Mouse (Mus musculus) spleen, adult 12 weeks (tissue): ENCODE measurements around the gene Ftl1-ps1.

Experiments used
- DNase-seq: peaks from one replicate; pipeline ENCODE4 v3.0.0; 2022; ENCODE audit warnings: low spot score

Ftl1-ps1 gene

DNA sequence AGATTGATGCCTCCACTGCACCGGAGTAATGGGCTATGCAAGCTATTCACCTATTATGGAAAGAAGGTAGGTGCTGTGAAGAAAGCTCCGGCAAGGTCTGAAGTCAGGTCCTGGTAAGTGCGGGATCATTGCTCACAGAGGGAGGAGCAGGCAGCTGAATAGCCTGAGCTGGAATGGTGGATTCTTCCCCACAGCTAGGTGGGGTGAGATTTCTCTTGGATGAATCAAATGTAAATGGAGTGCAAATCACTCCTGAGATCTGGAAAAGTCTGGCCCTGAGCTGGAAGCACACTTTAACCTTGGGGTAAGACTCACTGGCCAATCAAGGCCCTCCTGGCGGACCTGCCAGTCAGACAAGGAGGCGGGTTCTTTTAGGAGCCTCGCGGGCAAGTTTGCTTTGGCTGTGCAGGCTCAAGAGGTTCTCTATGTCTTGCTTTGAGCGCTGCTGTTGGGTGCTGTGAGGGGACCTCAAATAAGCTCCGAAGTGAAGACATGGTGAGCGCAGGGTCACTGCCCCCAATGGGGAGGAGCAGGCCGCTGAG lies at the start of gene Ftl1-ps1:
Gene Ftl1-ps1 (plus strand): TSS at position 397 of the 542 bp plus-strand sequence.
- no peak for DNase-seq

DNA sequence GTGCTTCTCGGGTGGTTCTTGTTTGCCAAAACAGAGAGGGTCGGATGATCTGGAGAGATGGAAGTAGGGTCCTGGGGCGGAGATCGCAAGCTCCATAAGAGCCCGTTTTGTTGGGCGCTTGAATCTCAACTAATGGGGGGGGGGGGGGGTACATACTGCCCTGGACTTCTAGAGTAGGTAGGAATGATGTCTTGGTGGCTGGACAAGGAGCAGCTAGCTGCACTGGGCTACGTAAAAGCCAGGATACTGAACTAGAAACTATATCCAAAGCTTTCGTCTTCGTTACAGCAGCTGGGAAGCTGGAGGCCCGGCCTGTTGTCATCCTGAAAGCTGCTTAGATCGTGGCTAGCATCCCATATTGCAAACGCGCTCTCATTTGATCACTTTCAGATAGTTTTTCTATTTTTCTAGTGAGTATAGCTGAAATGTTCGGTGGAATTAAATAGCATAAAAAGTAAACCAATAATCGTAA lies 49.0 kb upstream of the Ftl1-ps1 start:
- DNase-seq: no peak

DNA sequence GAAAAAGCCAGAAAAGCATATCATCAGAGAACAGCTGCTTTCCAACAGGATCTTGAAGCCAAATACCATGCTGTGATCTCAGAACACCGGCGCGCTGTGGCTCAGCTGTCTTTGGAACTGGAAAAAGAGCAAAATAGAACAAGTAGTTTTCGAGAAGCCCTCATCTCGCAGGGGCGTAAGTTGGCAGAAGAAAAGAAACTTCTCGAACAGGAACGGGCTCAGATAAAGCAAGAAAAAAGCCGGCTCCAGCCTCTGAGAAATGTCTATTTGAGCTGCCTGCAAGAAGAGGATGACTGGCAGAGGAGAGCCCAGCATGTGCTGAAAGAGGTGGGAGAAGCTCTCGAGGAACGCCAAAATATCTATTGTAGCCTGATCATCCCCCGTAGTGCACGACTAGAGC lies 43.0 kb upstream of the Ftl1-ps1 start:
- no peak for DNase-seq

DNA sequence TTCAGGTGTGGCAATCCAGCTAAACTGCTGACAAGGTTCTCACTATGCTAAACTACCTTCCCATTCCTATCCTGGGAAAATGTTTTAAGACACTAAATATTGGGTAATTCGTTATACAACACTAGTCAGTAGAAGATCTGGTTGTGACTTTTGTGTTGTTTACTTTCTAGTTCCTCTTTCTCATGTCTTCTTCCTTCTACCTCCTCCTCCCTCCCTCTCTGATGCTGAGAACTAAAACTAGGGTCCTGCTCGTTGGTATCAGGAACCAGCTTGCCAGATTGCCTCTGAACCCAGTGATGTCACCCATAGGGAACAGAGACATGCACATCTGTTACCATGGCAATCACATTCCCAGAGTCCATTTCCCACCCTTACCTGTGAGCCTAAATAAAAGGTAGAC lies 37.3 kb upstream of the Ftl1-ps1 start:
- DNase-seq: no peak

DNA sequence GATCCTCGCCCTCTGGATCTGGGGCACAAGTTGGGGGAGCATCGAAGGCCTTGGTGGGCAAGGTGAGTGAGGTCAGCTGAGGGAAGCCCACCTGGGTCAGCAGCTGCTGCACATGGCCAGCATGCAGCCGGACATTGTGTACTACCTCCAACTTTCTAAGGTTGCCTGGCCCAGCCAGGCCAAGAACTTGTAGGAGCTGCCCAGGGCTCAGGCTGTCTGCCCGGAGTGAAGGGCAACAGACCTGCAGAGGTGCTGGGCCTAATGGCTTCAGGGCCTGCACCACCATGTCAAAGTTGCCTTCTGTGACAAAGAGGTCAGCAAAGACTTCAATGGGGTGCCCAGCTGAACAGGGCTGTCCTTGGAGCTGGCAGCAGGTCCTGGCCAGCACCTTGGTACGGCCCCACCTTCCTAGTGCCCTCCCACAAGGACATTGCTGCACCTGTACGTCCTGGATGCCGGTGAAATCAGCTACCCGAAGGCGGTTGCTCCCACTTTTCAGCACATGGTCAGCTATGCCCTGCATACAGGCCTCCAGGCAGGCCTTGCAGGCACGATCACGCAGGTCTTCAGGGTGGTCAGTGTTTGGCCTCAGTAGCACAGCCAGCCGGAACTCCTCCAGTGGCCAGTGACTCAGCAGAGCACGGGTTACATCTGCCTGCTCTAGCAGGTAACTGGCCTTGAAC lies 36.2 kb upstream of the Ftl1-ps1 start:
- DNase-seq: no peak

DNA sequence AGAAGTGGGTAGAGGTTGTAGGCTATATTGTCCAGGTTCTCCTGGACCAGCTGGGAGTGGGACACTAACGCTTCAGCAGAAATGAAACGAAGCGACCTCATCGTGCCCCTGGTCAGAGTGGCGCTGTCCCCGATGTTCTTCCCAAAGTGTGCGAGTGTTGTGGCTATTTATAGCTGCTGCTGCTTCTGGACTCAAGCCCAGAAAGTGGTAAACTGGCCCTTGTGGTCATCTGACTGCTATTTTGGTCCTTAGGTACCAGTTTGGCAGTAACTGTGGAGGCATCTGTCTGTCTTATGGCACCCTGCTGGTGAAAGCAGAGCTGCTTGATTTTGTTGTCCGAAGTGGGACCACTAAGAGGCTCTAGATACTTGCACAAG lies 35.6 kb upstream of the Ftl1-ps1 start, which contains the start of gene Lrrc14b:
Gene Lrrc14b (minus strand): TSS at position 147 of the 377 bp plus-strand sequence.
- DNase-seq: no peak

DNA sequence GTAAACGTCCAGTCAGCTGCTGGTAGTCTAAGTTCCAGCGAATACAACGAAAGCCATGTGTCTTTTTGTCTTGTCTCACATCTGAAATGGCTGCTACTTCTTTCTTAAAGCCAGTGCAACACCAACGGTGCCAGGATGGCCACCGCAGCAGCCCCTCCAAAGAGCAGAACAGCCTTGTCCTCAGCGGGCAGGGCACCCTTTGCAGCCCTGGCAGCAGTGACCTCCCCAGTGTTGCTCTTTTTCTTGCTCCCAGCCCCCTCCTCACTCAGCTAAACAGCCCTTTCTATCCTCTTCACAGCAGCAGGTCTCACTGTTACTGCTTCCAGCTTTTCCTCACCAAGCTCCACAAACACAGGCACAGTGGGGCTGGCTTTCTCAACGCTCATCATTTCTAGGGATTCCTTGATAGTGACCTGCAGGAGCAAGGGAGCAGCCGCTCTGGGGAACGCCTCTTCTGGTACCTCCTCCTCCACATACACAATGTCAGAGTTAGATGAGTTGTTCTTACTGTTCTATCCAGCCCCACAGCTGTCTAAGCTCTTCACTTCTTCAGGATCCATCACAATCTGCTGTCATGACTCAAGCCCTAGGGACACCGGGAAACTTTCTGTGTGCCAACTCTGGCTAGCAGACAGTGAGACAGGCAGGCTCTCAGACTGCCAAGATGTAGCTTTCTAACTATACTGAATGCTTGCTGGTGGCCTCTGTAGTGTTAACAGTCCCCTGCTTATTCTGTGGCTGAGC lies 17.8 kb upstream of the Ftl1-ps1 start:
- no peak for DNase-seq

DNA sequence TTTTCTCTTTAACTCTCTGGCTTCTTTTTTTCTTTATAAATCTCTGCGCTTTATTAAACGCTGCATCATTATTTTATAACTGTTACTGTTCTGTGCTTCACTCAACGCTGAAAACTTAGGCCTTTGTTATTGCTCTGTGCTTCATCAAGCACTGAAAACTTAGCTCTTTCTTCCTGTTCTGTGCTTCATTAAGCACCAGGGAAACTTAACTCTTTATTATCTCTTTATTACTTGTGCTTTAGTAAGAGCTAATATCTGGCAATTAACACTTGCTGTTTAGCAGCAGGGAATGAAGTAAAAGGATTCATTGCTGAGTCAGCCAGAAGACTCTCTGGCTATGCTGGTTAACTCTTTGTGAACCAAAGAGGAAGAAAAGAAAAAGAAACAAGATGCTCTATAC lies 17.2 kb upstream of the Ftl1-ps1 start:
- DNase-seq: no peak

DNA sequence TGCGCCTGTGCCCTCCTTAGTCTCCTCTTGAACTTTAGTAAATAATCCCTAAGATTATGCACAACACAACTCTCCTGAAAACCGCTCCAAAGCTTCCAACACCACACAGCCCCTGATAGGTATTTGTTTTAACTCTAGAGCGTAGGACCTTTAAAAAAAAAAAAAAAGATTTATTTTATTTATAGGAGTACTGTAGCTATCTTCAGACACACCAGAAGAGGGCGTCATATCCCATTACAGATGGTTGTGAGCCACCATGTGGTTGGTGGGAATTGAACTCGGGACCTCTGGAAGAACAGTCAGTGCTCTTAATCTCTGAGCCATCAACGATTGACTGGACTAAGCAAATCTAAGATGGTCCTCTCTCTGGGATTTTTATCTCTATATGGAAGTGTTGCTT lies 9.8 kb upstream of the Ftl1-ps1 start:
- no peak for DNase-seq

DNA sequence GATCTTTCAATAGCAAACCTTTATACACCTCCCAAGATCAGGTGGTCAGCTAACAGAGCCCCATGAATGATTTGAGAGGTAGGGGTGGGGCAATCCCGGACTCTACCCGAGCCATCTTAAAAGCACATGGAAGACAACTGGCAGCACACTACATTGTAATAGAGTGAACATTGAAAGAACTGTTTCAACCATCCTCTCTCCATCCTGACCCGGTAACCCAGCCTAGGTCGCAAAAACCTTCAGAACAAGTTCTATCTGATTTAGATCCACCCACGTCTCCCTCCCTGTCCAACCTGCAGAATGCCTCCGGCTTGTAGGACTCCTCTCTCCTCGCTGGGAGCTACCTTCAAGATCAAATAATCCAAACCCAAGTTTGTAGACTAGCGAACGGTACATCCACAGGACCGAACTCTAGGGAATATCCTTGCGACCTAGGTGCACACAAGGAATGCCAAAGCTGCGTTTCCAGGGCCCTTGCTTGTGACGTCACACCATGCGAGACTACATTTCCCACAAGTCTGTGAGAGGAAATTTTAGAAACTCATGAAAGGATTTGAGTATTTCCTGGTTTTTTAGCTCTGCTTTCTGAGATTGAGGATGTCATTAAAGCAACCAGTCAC lies 9.0 kb upstream of the Ftl1-ps1 start, which contains the start of gene Zfp72:
Gene Zfp72 (minus strand): TSS at position 466 of the 620 bp plus-strand sequence.
- peak; percentile 36 for DNase-seq

DNA sequence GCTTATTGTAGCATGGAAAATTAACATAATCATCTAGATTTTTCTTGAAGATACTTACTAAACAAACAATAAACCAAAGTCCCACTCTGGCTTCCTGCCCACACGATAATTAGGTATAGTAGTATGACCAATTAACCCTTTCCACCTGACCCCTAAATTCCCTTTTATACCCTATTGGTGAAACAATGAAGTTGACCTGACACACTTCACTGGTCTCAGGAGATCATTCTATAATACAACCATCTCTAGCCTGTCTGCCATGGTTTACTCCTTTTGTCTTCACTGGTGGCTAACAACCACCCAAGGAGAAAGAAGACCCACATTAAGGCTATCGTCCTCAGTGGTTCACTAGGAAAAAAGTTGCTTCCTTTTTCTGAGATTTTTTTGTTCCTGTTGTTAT lies 8.3 kb upstream of the Ftl1-ps1 start:
- no peak for DNase-seq

DNA sequence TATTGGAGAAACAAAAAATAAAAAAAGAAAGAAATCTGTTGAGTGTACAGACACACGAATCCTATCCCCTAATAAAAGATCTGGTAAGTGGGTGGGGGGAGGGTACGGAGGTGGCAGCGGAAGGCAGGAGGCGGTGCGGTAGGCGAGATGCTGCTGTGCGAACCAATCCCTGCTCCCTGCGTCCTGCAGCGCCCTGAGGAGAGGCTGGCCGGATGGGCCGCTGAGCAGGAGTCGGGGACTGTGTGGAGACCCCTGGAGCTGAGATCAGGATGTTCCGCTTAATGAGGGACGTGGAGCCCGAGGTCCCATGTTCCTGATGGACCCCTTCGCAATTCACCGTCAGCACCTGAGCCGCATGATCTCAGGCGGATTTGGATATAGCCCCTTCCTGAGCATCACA lies 40.4 kb downstream of the Ftl1-ps1 start:
- no peak for DNase-seq
